Mouse (Mus musculus) embryonic fibroblast, embryonic 13.5 days (primary cell): ENCODE results near the gene Stra6l.

ENCODE experiments used
- CTCF ChIP-seq: IDR thresholded peaks from 2 replicates; pipeline ENCODE4 v1.5.1; 2011; ENCODE audit warnings: mild to moderate bottlenecking, control low read depth, low read length, moderate library complexity, borderline replicate concordance; ENCODE audit not compliant: insufficient read depth
- POLR2A ChIP-seq: IDR thresholded peaks from 2 replicates; pipeline ENCODE4 v1.6.1; 2011; ENCODE audit warnings: low read depth, mild to moderate bottlenecking, control low read depth, low read length, moderate library complexity

DNA sequence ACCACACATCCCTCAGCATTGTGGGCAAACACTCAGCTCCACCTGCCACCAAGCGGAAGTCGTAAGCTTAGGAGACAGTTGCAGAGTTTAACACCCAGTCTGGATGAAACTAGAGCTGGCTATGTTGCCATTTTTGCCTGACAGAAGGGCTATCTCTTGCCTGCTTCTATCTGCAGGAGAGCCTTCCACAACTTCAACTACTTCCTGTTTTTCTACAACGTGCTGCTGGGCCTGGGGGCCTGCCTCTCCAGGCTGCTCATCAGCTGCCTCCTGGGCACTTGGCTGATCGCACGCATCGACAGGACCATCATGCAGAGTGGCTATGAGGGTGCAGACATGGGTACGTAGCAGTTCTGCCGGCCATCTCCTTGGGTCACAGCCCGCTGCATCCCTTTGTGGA is 34.1 kb downstream of the Stra6l start:
- TF ChIP-seq CTCF (no peak), POLR2A (no peak)
